17 mouse cellular contexts compared by ENCODE assay signal in genomic region chr6:91108917-91109450, GRCm38 (mm10). TPM values are rescaled to one million over a fixed set of nuclear protein-coding genes. Genes with fewer than 3 reads are reported as not detected.
DNase-seq lines count a peak whose midpoint lies in the region; ATAC-seq and TF ChIP-seq lines count a peak whose summit lies in the region.
"Had no signal": no experiment of that assay in that cellular context is flagged by ENCODE, and none has a peak within 500 bp of the region (broad histone marks: within the 10 kb centered on the region; RNA-seq: fewer than 3 reads in every experiment).

No protein-coding gene starts in this region.

- no peaks in the 10 kb centered on the region for H3K36me3 ChIP-seq in heart, postnatal 0 days (replicated peaks; ENCODE audit: control insufficient read depth, insufficient read depth, low read length)
- H3K36me3 ChIP-seq in heart, embryonic 11.5 days (ENCODE audit: control insufficient read depth, insufficient read depth, low read length): no peaks in the 10 kb centered on the region
- H3K36me3 ChIP-seq in lung, postnatal 0 days (ENCODE audit: insufficient read depth, low read length): no peaks in the 10 kb centered on the region
- H3K36me3 ChIP-seq: embryonic facial prominence, embryonic 12.5 days; heart, embryonic 15.5 days had no signal

- TF ChIP-seq CTCF in heart, postnatal 0 days (IDR thresholded peaks at IDR 0.05; ENCODE audit: low read depth): no peak
- no peak for TF ChIP-seq CTCF in lung, postnatal 0 days (IDR thresholded peaks at IDR 0.05)

- intact Hi-C loops in heart, postnatal 14 days (cut with DNase I): no loop called here

- ATAC-seq in heart, postnatal 0 days (ENCODE audit: insufficient read depth, low read depth): no peak
- no peak for ATAC-seq in heart, embryonic 11.5 days (replicated peaks; ENCODE audit: insufficient number of reproducible peaks, low FRiP score, low TSS enrichment)
- peak; percentile 48 for ATAC-seq in lung, postnatal 0 days
- ATAC-seq: forebrain, postnatal 0 days; midbrain, embryonic 16.5 days had no signal

- peaks cover 8% of the 10 kb centered on the region; the same call in 1 of the 2 replicates for H3K4me1 ChIP-seq in heart, postnatal 0 days (ENCODE audit: control insufficient read depth, insufficient read depth)
- peaks cover 9% of the 10 kb centered on the region; the same call in 1 of the 2 replicates for H3K4me1 ChIP-seq in heart, embryonic 11.5 days (ENCODE audit: control insufficient read depth, insufficient read depth, low read length)
- H3K4me1 ChIP-seq in lung, postnatal 0 days (ENCODE audit: insufficient read depth, low read depth, low read length): no peaks in the 10 kb centered on the region

- peak overlapping the region; percentile 30; the same call in 1 of the 2 replicates for H3K27ac ChIP-seq in heart, postnatal 0 days (ENCODE audit: low read depth)
- H3K27ac ChIP-seq in heart, embryonic 11.5 days (ENCODE audit: low read depth, low read length): no peak overlapping the region
- no peak overlapping the region for H3K27ac ChIP-seq in lung, postnatal 0 days (ENCODE audit: low read length)
- H3K27ac ChIP-seq: embryonic facial prominence, embryonic 12.5 days; heart, embryonic 15.5 days had no signal

- no peaks in the 10 kb centered on the region for H3K9me3 ChIP-seq in heart, postnatal 0 days (replicated peaks; ENCODE audit: control insufficient read depth, low read length)
- no peaks in the 10 kb centered on the region for H3K9me3 ChIP-seq in heart, embryonic 11.5 days (replicated peaks; ENCODE audit: control insufficient read depth, low read length)
- no peaks in the 10 kb centered on the region for H3K9me3 ChIP-seq in lung, postnatal 0 days (ENCODE audit: low read length)
- H3K9me3 ChIP-seq: embryonic facial prominence, embryonic 12.5 days; heart, embryonic 15.5 days had no signal

- 84% methylated on average over 2 of the region's 2 CpGs for WGBS in heart, postnatal 0 days
- WGBS in heart, embryonic 11.5 days (ENCODE audit: insufficient replicate concordance): 88% methylated on average over 2 of the region's 2 CpGs
- 70% methylated on average over 2 of the region's 2 CpGs for WGBS in lung, postnatal 0 days

- H3K27me3 ChIP-seq in heart, postnatal 0 days (ENCODE audit: control insufficient read depth, insufficient read depth, low read length): no peaks in the 10 kb centered on the region
- H3K27me3 ChIP-seq in heart, embryonic 11.5 days (ENCODE audit: control insufficient read depth, insufficient read depth, low read length): no peaks in the 10 kb centered on the region
- no peaks in the 10 kb centered on the region for H3K27me3 ChIP-seq in lung, postnatal 0 days (replicated peaks; ENCODE audit: insufficient read depth, low read length)
- H3K27me3 ChIP-seq: embryonic facial prominence, embryonic 12.5 days; heart, embryonic 15.5 days had no signal

- no peak overlapping the region for H3K4me2 ChIP-seq in heart, postnatal 0 days (ENCODE audit: low read depth, low read length)
- H3K4me2 ChIP-seq in heart, embryonic 11.5 days: no peak overlapping the region
- H3K4me2 ChIP-seq in lung, postnatal 0 days (replicated peaks; ENCODE audit: low read depth, low read length): no peak overlapping the region
- H3K4me2 ChIP-seq: embryonic facial prominence, embryonic 12.5 days; heart, embryonic 15.5 days had no signal

- H3K9ac ChIP-seq in heart, postnatal 0 days (replicated peaks; ENCODE audit: low read depth, low read length): no peak overlapping the region
- H3K9ac ChIP-seq in heart, embryonic 11.5 days (ENCODE audit: low read depth, low read length): no peak overlapping the region
- H3K9ac ChIP-seq in lung, postnatal 0 days (replicated peaks; ENCODE audit: low read depth): no peak overlapping the region
- H3K9ac ChIP-seq: embryonic facial prominence, embryonic 12.5 days; forebrain, postnatal 0 days; heart, embryonic 15.5 days had no signal

- H3K4me3 ChIP-seq in heart, postnatal 0 days (ENCODE audit: low read depth, low read length): no peak overlapping the region
- H3K4me3 ChIP-seq in heart, embryonic 11.5 days (ENCODE audit: low read depth, low read length): no peak overlapping the region
- no peak overlapping the region for H3K4me3 ChIP-seq in lung, postnatal 0 days (ENCODE audit: low read depth, low read length)
- H3K4me3 ChIP-seq: embryonic facial prominence, embryonic 12.5 days; heart, embryonic 15.5 days had no signal

- DNase-seq in heart, postnatal 0 days (ENCODE audit: low spot score): no peak
- DNase-seq in lung, postnatal 0 days (ENCODE audit: low spot score): no peak
- no peak for DNase-seq in lung, postnatal 10 days
- peak; percentile 70 for DNase-seq in induced T-regulatory cell, adult 2 months (ENCODE audit: low read depth)
- peak; percentile 37 for DNase-seq in thymus, postnatal 25 days
- DNase-seq in urinary bladder, adult 18-20 months (ENCODE audit: low spot score in 2 of 2): no peak
- no peak for DNase-seq in heart, postnatal 14 days
- DNase-seq: adrenal gland, postnatal 25 days; cerebellum, adult 9-10 months; forebrain, postnatal 0 days; kidney, adult 9 months; kidney, postnatal 36 days; lung, postnatal 14 days had no signal

- no peak for TF ChIP-seq EP300 in heart, postnatal 0 days (IDR thresholded peaks at IDR 0.05; ENCODE audit: low read depth)
- TF ChIP-seq EP300 in lung, postnatal 0 days (IDR thresholded peaks at IDR 0.05): no peak

RNA-seq across cellular contexts. Expression of gene Nup210, which starts 7.6 kb away (rescaled TPM):
- 9.7 and 13.4 TPM in 2 replicates for total RNA-seq in heart, postnatal 0 days (2014; rRNA removed; ENCODE audit: low replicate concordance)
- polyA plus RNA-seq in heart, postnatal 0 days (2015; fragmentation: Nextera tagmentation; extraction: Ambion mirVana): 1.6 TPM in 2 replicates
- 5.1 and 5.6 TPM in 2 replicates for polyA plus RNA-seq in heart, embryonic 11.5 days (2014; fragmentation: Nextera tagmentation; extraction: Ambion mirVana)
- 5.8 and 7.0 TPM in 2 replicates for polyA plus RNA-seq in lung, postnatal 0 days (2015; fragmentation: Nextera tagmentation; extraction: Ambion mirVana)
- 1 to 10 TPM; 4.5 to 6.0 TPM for total RNA-seq in heart, postnatal 14 days (2021)

RNA-seq across cellular contexts. Expression of gene Hdac11, which starts 47.5 kb away (rescaled TPM):
- total RNA-seq in heart, postnatal 0 days (2014; rRNA removed; ENCODE audit: low replicate concordance): 17.9 and 19.6 TPM in 2 replicates
- polyA plus RNA-seq in heart, postnatal 0 days (2015; fragmentation: Nextera tagmentation; extraction: Ambion mirVana): 9.2 and 9.5 TPM in 2 replicates
- 7.9 TPM in 2 replicates for polyA plus RNA-seq in heart, embryonic 11.5 days (2014; fragmentation: Nextera tagmentation; extraction: Ambion mirVana)
- 3.8 and 3.9 TPM in 2 replicates for polyA plus RNA-seq in lung, postnatal 0 days (2015; fragmentation: Nextera tagmentation; extraction: Ambion mirVana)
- total RNA-seq in heart, postnatal 14 days (2021): 10 to 100 TPM; 11.5 to 11.8 TPM

Comparison
In these comparisons a context has a peak if more than half of its experiments do, and no peak if none do; other contexts are left out.
1. DNase-seq: peak in induced T-regulatory cell, adult 2 months (single experiment) and thymus, postnatal 25 days (single experiment); none in heart, postnatal 0 days (single experiment), lung, postnatal 0 days (single experiment), lung, postnatal 10 days (single experiment), urinary bladder, adult 18-20 months (0 of 2) and heart, postnatal 14 days (0 of 2).